Mouse (Mus musculus) mouse trophoblast stem cell (cell line): ENCODE measurements around the gene Marc1.

Experiments used
- in situ Hi-C, 2 experiments: fragments of 300-500 bp; cut with MseI, MboI; formaldehyde crosslinking; loops; 2 replicates in 1 of 2; 3 replicates in 1 of 2; pipeline ENCODE4 v1.15.1; 2025

Marc1 gene

DNA sequence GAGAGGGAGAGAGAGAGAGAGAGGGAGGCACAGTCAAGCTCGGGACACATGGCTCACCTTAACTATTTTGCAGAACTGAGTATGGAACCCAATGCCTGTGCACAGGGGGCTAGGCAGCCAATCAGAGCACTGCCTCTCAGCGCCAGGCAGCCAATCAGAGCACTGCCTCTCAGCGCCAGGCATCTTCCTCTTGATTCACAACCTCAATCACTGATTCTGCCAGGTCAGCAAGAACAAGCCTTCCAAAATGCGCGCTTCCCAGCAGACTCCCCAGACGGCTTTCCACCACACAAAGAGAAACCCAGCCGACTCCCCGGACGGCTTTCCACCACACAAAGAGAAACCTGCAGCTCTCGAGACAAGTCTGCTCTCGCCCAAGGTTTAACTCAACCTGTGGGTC lies 11.6 kb upstream of the Marc1 start:
- in situ Hi-C loops: no loop called here

DNA sequence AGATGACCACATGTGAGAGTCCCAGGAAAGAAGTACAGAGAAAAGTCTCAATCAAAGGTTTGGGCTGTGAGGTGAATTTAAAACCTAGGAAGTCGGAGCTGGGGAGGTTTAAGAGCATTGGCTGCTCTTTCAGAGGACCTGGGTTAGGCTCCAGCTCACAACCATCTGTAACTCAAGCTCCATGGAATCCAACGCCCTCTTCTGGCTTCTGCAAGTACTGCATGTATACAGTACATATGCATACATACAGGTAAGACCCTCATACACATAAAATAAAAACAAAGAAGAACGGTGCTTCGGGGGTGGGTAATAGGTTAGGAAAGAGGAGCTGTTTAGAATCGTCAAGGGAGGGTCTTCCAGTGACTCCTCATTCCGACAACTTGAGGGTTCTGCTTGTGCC lies 6.7 kb upstream of the Marc1 start:
- in situ Hi-C loops: no loop called here

GRCm38 (mm10) chr1:184811716-184812250 lies 670 bp upstream of the Marc1 start:
- in situ Hi-C loops: no loop called here

GRCm38 (mm10) chr1:184809578-184810001 lies 1.5 kb downstream of the Marc1 start:
- in situ Hi-C loops: no loop called here

- in situ Hi-C loops: no loop called here
These were observed 2.6 kb downstream of the Marc1 start for GRCm38 (mm10) chr1:184808418-184809012.

- in situ Hi-C loops: no loop called here
These were observed 3.3 kb downstream of the Marc1 start for GRCm38 (mm10) chr1:184807627-184808417.

GRCm38 (mm10) chr1:184807123-184807522 lies 4.0 kb downstream of the Marc1 start:
- in situ Hi-C loops: no loop called here

DNA sequence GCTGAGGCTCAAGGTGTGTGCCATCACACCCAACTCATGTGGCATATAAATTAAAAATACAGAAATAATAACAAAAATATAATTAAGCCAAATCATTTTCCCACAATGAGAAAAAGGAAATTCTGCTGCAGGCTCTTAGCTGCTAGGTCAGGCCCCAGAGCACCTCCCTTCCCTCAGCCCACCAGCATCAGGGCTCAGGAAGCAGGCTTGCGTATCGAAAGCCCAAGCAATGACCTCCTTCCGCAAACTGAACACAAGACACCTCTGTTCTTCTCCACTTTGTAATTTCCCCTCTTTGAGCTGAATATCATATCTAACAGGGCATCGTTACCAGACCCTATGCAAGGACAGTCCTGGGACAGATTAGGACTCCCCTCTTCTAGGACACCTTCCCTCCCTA lies 5.4 kb downstream of the Marc1 start:
- in situ Hi-C loops: no loop called here

DNA sequence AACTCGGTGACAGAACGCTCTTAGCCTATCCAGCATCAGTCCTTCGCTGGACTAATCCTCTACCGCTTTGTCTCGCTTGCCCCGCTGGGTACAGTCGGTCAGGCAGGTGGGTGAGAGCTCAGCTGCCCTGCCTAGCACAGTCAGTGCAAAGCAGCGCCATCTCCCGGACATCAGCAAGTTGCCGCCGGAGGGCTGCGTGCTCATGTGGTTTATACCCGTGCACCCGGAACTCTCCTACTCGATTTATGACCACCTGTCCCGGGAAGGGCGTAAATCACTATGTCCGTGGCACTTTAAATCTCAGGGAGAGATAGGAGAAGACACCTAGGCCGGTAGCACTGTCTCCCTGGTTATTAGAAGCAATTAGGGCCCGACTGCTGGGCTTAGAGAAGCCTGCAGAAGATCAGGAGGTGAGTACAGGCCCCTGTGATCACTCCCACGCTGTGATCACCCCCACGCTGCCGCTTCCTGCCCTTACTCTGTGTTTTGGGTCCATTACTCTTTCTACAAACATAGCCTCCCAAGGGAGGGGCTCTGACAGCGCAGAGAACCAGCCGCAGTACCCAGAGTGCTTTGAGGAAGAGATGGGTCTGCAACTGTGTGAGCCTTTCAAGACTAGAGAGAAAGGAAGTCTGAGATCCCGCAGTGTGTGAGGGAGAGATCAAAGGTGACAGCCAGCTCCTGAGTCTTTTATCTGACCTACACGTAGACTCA lies 17.8 kb downstream of the Marc1 start:
- in situ Hi-C loops: no loop called here

DNA sequence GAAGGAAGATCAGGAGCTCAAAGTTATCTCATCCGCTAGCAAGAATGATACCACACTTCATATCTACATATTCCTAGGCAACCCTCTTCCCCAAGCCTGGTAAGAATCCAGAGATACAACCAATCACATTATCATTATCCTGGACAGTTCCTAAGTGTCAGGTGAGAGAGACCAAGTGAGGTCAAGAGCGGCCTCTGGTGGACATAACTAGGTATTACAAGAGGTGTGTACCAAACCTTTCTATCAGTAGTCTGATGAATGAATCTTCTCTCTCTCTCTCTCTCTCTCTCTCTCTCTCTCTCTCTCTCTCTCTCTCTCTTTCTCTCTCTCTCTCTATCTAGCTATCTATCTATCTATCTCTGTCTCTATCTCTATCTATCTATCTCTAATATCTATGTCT lies 20.0 kb downstream of the Marc1 start:
- in situ Hi-C loops: no loop called here

- in situ Hi-C loops: no loop called here
These were observed 24.5 kb downstream of the Marc1 start for GRCm38 (mm10) chr1:184786376-184787151.

DNA sequence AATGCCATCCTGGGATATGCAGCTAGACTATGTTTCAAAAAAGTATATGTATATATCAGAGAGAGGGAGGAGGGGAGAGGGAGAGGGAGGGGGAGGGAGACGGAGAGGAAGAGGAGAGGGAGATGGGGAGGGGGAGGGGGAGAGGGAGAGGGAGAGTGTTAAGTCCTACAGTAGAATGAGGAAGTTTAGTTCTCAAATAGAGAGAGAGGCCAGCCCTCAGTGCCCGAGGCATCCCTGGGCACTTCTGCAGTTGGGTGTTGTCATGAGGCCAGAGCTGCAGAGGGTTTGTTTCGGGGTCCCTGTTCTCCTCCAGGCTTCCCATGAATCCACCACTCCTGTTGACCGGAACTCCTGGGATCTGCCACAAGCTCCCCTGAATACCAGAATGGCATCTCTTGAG lies 27.5 kb downstream of the Marc1 start:
- in situ Hi-C loops: no loop called here

DNA sequence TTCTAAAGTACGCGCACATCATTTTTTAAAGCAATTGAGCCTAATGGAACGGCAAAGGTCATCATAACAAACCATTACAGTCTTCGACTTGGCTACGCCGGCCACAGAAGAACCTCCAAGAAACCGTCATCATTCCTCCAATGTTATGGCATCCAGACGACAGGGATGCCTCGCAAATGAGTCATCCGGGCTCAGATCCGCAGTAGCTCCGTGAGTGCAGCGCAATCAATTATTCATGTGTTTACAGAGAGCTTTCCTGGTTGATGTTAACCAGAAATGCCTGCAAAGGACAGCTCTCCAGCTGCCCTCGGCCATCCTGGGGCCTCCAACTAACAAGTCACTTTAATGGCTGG lies 29.0 kb downstream of the Marc1 start:
- in situ Hi-C loops: no loop called here

- in situ Hi-C loops: no loop called here
These were observed 29.6 kb downstream of the Marc1 start for GRCm38 (mm10) chr1:184781286-184782160.

DNA sequence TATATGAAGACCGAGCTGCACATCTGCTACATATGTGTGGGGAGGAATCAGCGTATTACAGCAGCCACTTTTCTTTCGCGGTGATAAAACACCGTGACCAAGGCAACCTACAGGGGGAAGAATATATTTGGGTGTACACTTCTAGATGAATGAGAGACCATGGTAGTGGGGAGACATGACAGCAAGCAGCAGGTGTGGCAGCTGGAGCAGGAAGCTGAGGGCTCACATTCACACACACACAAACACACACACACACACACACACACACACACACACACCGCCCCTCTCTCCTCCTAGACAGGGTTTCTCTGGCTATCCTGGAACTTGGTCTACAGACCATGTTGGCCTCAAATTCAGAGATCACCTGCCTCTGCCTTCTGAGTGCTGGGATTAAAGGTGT lies 33.0 kb downstream of the Marc1 start:
- in situ Hi-C loops: no loop called here

DNA sequence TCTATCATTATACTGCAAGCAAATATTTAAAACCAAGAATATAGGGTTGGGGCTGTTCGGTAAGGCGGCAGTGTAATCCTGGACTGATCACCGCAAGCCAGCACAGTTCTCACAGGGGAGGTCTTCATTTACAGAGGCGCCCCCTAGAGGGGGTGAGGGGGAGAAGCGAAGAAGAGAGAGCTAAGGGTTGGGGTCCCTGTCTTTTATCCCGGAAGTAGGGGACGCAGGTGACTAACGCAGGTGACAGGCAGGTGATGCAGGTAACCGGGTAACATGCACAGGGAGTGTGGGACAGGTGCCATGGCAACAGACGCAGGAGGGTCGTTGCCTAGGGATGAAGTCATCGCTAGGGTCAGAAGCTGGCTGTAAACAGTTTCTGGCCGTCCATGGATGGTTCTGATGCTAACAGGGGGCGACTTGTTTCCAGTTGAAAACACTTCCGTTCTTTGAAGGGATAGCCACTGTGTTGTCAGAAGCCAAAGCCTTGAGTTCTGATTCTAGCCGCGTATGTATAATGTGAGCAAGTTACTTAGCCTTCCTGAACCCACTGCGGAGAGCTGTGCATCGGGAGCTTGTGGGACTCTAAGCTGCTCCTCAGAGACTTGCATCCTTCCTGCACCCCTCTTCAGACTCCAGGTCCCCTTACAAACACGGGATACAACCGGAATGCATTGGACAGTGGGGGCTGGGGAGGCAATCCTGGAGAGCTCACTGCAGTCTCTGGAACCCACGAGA lies 33.9 kb downstream of the Marc1 start:
- in situ Hi-C loops: no loop called here

GRCm38 (mm10) chr1:184775289-184775688 lies 35.8 kb downstream of the Marc1 start:
- in situ Hi-C loops: no loop called here

- in situ Hi-C loops: no loop called here
These were observed 39.2 kb downstream of the Marc1 start for GRCm38 (mm10) chr1:184771891-184772249.

DNA sequence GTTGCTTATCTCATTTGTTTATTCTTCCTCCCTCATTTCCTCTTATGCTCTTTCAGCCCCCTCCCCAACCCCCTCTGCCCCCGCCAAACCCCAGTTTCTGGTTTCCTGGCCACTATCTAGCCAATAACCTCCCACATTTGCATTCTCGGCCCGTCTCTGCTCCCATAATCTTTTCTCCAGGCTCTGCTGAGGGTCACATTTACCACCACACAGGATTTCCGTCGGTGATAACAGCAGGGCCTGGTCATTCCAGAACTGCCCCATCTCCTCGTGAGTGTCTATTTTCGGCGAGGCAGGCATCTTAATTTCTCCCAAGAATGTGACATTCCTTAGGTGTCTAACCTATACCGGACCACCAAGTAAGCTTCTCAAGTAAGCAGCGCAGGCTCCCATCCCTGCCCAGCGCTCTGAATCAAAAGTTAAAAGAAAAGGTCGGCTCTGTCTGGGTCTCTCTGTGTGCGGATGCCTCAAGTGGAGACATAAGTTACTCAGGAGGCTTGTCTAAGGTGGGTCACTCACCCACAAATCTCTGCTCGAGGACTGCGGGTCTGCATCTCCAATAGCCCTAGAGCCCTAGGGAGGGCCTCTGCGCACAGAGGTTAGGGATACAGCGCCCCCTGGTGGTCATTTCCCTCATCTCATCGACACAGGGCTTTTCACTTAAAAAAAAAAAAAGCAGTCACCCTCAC lies 39.8 kb downstream of the Marc1 start:
- in situ Hi-C loops: no loop called here

DNA sequence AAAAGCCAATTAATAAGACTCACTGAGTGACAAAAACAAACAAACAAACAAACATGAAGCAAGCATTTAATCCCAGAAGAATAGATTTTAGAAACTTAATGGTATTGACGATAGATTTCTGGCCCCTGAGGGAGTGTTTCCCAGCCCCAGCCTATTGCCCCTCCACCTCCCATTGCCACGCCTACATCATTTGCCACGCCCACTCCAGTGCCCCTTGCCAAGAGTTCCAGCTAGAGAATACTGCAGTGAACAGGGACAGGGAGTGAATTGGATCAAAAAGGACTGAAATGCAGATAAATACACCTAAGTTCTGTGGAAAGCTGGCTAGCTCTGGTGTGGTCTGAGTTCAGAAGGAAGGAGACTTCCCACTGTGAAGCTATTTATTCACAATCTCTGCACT lies 47.2 kb downstream of the Marc1 start:
- in situ Hi-C loops: no loop called here
